Mouse (Mus musculus): ENCODE data around the gene Shcbp1l. TPM values are rescaled to one million over a fixed set of nuclear protein-coding genes. Genes with fewer than 3 reads are reported as not detected.
A peak's percentile ranks its signal among the peaks of the same experiment; 100 is the strongest.
"Not testable (repeated sequence)": the region's sequence is repeated elsewhere in the genome, so short reads cannot be mapped to it uniquely, and the experiment has no call there.

Gene Shcbp1l
- polyA plus RNA-seq, 1 experiment from 2014 or later: 0.37 TPM

- WGBS: 93% methylated on average over 6 of the region's 6 CpGs
- no peaks in the 10 kb centered on the region for H3K27me3 ChIP-seq (ENCODE audit: poor library complexity, severe bottlenecking)
- no peaks in the 10 kb centered on the region for H3K36me3 ChIP-seq (replicated peaks)
- H3K27ac ChIP-seq: no peak overlapping the region
- H3K4me3 ChIP-seq: no peak overlapping the region
- no peaks in the 10 kb centered on the region for H3K9me3 ChIP-seq
- H3K4me1 ChIP-seq: no peaks in the 10 kb centered on the region
- no peak for DNase-seq (ENCODE audit: extremely low spot score, low spot score)
Measured at GRCm38 (mm10) chr1:153411723-153412122, 13.2 kb upstream of the Shcbp1l start.

- DNase-seq (ENCODE audit: extremely low spot score, low spot score); H3K27me3 ChIP-seq (ENCODE audit: poor library complexity, severe bottlenecking); H3K36me3 ChIP-seq (replicated peaks); H3K4me1 ChIP-seq; H3K27ac ChIP-seq; H3K9me3 ChIP-seq; H3K4me3 ChIP-seq: not testable (repeated sequence)
- WGBS: 83% methylated on average over 3 of the region's 4 CpGs
Measured at GRCm38 (mm10) chr1:153412663-153413396, 12.1 kb upstream of the Shcbp1l start.

GRCm38 (mm10) chr1:153413397-153414020, 11.5 kb upstream of the Shcbp1l start:
- not testable (repeated sequence) for H3K4me1 ChIP-seq; DNase-seq (ENCODE audit: extremely low spot score, low spot score); H3K9me3 ChIP-seq; H3K27ac ChIP-seq; H3K27me3 ChIP-seq (ENCODE audit: poor library complexity, severe bottlenecking); H3K36me3 ChIP-seq (replicated peaks); H3K4me3 ChIP-seq
- 92% methylated on average over 13 of the region's 13 CpGs for WGBS

- H3K27ac ChIP-seq; DNase-seq (ENCODE audit: extremely low spot score, low spot score); H3K9me3 ChIP-seq; H3K4me3 ChIP-seq; H3K4me1 ChIP-seq; H3K36me3 ChIP-seq (replicated peaks); H3K27me3 ChIP-seq (ENCODE audit: poor library complexity, severe bottlenecking): not testable (repeated sequence)
- 92% methylated on average over 24 of the region's 24 CpGs for WGBS
Measured at GRCm38 (mm10) chr1:153414114-153414723, 10.7 kb upstream of the Shcbp1l start.

- Histone ChIP-seq H3K4me1 (no peaks in the 10 kb centered on the region), H3K27ac (no peak overlapping the region), H3K27me3 (ENCODE audit: poor library complexity, severe bottlenecking) (no peaks in the 10 kb centered on the region), H3K4me3 (no peak overlapping the region), H3K36me3 (replicated peaks) (no peaks in the 10 kb centered on the region), H3K9me3 (no peaks in the 10 kb centered on the region)
- WGBS: 92% methylated on average over 4 of the region's 4 CpGs
- DNase-seq (ENCODE audit: extremely low spot score, low spot score): no peak
Measured at GRCm38 (mm10) chr1:153414962-153415361, 10.0 kb upstream of the Shcbp1l start.

GRCm38 (mm10) chr1:153415742-153416141, 9.2 kb upstream of the Shcbp1l start:
- not testable (repeated sequence) for H3K27me3 ChIP-seq (ENCODE audit: poor library complexity, severe bottlenecking); DNase-seq (ENCODE audit: extremely low spot score, low spot score); H3K27ac ChIP-seq; H3K36me3 ChIP-seq (replicated peaks); H3K4me3 ChIP-seq; H3K9me3 ChIP-seq; H3K4me1 ChIP-seq
- 84% methylated on average over 2 of the region's 5 CpGs for WGBS

- H3K4me1 ChIP-seq; DNase-seq (ENCODE audit: extremely low spot score, low spot score); H3K27ac ChIP-seq; H3K27me3 ChIP-seq (ENCODE audit: poor library complexity, severe bottlenecking); H3K4me3 ChIP-seq; H3K9me3 ChIP-seq; H3K36me3 ChIP-seq (replicated peaks): not testable (repeated sequence)
- WGBS: 93% methylated on average over 3 of the region's 3 CpGs
Measured at GRCm38 (mm10) chr1:153416271-153416832, 8.6 kb upstream of the Shcbp1l start.

- not testable (repeated sequence) for DNase-seq (ENCODE audit: extremely low spot score, low spot score); H3K36me3 ChIP-seq (replicated peaks); H3K4me3 ChIP-seq; H3K4me1 ChIP-seq; H3K27ac ChIP-seq; H3K9me3 ChIP-seq; H3K27me3 ChIP-seq (ENCODE audit: poor library complexity, severe bottlenecking)
- 81% methylated on average over 4 of the region's 4 CpGs for WGBS
Measured at GRCm38 (mm10) chr1:153417805-153418204, 7.2 kb upstream of the Shcbp1l start.

GRCm38 (mm10) chr1:153424271-153424670, 691 bp upstream of the Shcbp1l start:
- peak overlapping the region; percentile 67 for H3K4me3 ChIP-seq
- WGBS: 51% methylated on average over 12 of the region's 12 CpGs
- H3K36me3 ChIP-seq (replicated peaks): no peaks in the 10 kb centered on the region
- DNase-seq (ENCODE audit: extremely low spot score, low spot score): no peak
- peaks cover 46% of the 10 kb centered on the region for H3K27me3 ChIP-seq (ENCODE audit: poor library complexity, severe bottlenecking)
- no peak overlapping the region for H3K27ac ChIP-seq
- peaks cover 16% of the 10 kb centered on the region for H3K4me1 ChIP-seq
- peaks cover 5% of the 10 kb centered on the region; the same call in 1 of the 2 replicates for H3K9me3 ChIP-seq

- H3K4me1 ChIP-seq: no peaks in the 10 kb centered on the region; the same call in 1 of the 2 replicates
- H3K36me3 ChIP-seq (replicated peaks): no peaks in the 10 kb centered on the region
- no peak overlapping the region for H3K27ac ChIP-seq
- H3K4me3 ChIP-seq: no peak overlapping the region
- no peak for DNase-seq (ENCODE audit: extremely low spot score, low spot score)
- no peaks in the 10 kb centered on the region for H3K9me3 ChIP-seq
- H3K27me3 ChIP-seq (ENCODE audit: poor library complexity, severe bottlenecking): peaks cover 17% of the 10 kb centered on the region
- WGBS: 80% methylated on average over 7 of the region's 7 CpGs
Measured at GRCm38 (mm10) chr1:153431158-153431557, 6.2 kb downstream of the Shcbp1l start.

- Histone ChIP-seq H3K27ac (no peak overlapping the region), H3K4me1 (no peaks in the 10 kb centered on the region; the same call in 1 of the 2 replicates), H3K4me3 (no peak overlapping the region), H3K36me3 (replicated peaks) (no peaks in the 10 kb centered on the region), H3K27me3 (ENCODE audit: poor library complexity, severe bottlenecking) (peaks cover 11% of the 10 kb centered on the region), H3K9me3 (no peaks in the 10 kb centered on the region)
- DNase-seq (ENCODE audit: extremely low spot score, low spot score): no peak
- 90% methylated on average over 10 of the region's 10 CpGs for WGBS
Measured at GRCm38 (mm10) chr1:153431701-153432100, 6.7 kb downstream of the Shcbp1l start.

GRCm38 (mm10) chr1:153432329-153432728, 7.4 kb downstream of the Shcbp1l start:
- 90% methylated on average over 2 of the region's 2 CpGs for WGBS
- H3K4me3 ChIP-seq: no peak overlapping the region
- H3K4me1 ChIP-seq: no peaks in the 10 kb centered on the region; the same call in 1 of the 2 replicates
- no peaks in the 10 kb centered on the region for H3K36me3 ChIP-seq (replicated peaks)
- H3K27ac ChIP-seq: no peak overlapping the region
- H3K9me3 ChIP-seq: no peaks in the 10 kb centered on the region
- peaks cover 5% of the 10 kb centered on the region; the same call in 1 of the 2 replicates for H3K27me3 ChIP-seq (ENCODE audit: poor library complexity, severe bottlenecking)
- DNase-seq (ENCODE audit: extremely low spot score, low spot score): no peak

Measured in forebrain, embryonic 10.5 days (tissue).